Mouse (Mus musculus) spleen, adult 18-20 months (tissue): ENCODE results near the gene Clip3.

ENCODE experiments used
- DNase-seq, 2 experiments: peaks; one replicate each; pipeline ENCODE4 v3.0.0; 2022; ENCODE audit warnings: mixed read lengths in 2 of 2

Clip3 gene

DNA sequence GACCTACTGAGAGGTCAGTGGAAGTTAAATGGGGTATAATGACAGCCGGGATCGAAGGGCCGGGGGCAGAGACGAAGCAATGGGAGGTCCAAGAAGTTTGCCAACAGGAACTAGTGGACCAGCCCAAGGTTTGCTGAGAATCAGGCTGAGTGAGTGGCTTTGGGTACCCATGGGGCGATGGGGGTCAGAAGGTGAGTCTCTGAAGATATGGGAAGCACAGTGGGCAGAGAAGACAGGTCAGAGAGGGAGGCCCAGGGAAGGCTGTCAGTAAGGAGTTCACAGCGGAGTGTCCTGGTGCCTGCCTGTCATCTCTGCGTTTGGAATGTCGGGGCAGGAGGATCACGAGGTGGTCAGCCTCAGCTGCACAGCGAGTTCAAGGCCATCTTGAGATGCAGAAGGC lies 36.9 kb downstream of the Clip3 start:
- no peak for DNase-seq

GRCm38 (mm10) chr7:30331887-30332286 lies 40.4 kb downstream of the Clip3 start:
- DNase-seq = peak; percentile 49 to 63

GRCm38 (mm10) chr7:30332622-30333259 lies 41.2 kb downstream of the Clip3 start:
- DNase-seq = no peak

DNA sequence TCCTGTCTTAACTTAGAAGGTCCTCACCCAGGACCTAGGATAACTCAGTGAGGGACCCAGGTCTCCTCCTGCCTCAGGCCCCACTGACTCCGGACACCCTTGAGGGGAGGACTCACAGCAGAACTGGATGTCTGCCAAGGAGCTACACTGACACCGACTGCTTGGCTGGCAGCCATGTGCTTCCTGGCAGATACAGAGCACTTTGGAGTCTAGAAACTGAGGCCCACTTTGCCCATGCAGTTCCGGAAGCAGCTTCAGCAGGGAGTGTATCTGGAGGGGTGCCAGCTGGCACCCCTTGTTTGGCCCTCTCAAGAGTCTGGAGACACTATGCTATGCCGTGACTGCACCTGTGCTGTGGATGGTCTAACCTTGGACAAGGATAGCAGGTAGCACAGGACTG lies 41.9 kb downstream of the Clip3 start:
- DNase-seq = no peak

DNA sequence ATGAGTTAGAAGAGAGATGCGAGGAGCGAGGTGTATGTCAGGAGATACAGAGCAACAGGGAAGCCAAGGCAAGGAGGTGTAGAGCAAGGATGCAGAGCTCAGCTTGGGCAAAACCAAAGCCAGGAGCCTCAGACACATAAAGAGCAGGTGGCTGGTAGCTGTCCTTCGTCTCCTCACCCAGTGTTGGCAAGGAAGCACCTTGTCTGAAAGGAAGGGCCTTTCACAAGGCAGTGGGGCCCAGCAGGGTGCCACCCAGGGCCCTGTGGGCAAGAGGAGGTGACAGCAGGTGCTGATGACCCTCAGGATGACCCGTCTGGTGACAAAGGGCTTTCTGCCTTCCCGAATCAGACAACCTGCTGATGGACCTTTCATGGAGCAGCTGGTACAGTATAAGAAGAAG lies 43.0 kb downstream of the Clip3 start:
- DNase-seq = no peak

DNA sequence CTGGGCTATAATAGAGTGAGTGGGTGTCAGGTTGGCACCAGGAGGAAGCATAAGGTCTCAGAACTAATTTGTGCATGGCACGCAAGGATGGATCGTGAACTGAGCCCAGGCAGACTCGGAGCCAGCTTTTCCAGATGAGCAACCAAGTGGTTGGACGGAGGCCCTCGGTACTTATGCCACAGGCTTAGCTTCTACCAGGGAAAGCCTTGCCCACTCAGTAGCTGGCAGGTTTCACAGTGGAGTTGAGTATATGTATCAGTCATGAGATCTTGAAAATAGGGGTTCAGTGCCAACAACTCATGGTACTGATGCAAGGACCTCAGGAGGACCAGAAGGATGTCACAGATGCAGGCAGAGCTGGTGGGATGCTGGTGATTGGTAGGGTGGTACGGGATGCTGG lies 44.2 kb downstream of the Clip3 start:
- no peak for DNase-seq

- peak in 1 of 2 experiments; percentile 56 for DNase-seq
These were observed 44.9 kb downstream of the Clip3 start for GRCm38 (mm10) chr7:30336384-30336783.

GRCm38 (mm10) chr7:30339432-30340109 lies 48.0 kb downstream of the Clip3 start:
- no peak for DNase-seq

GRCm38 (mm10) chr7:30346635-30347379 lies 55.3 kb downstream of the Clip3 start:
- peak in 1 of 2 experiments; percentile 67 for DNase-seq

- DNase-seq = peak; percentile 29 to 66
These were observed 56.3 kb downstream of the Clip3 start for GRCm38 (mm10) chr7:30347828-30348227.

GRCm38 (mm10) chr7:30353279-30353822 lies 61.8 kb downstream of the Clip3 start:
- DNase-seq = peak in 1 of 2 experiments; percentile 70

DNA sequence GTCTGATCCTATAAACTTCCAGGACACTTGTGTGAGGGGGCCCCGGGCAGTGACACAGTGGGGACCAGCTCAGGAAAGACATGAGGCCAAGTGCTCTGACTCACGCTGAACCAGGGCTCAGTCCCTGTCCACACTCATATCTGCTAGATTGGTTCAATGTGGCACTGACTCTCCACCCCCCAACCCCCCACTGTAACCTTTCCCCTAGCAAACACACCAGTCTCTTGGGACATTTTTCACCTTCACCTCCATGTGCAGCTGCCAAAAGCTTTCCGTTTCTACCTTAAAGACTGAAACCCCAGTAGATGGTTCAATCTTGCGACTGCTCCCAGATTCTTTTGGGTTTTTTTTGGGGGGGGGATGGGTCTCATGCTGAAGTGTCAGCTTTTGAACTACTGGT lies 62.5 kb downstream of the Clip3 start:
- no peak for DNase-seq
